Mouse (Mus musculus) myocyte (in vitro differentiated cells): Measurements from ENCODE around the gene Lasp1.

ENCODE experiments used
- CEBPB ChIP-seq: IDR thresholded peaks from 2 replicates; pipeline ENCODE4 v1.6.1; 2011; ENCODE audit warnings: mild to moderate bottlenecking, moderate library complexity; ENCODE audit not compliant: poor library complexity, insufficient read depth, severe bottlenecking
- E2F4 ChIP-seq: IDR thresholded peaks from one replicate; pipeline ENCODE4 v1.6.1; 2011; ENCODE audit warnings: mild to moderate bottlenecking, control low read depth, moderate library complexity; ENCODE audit not compliant: insufficient read depth
- MAX ChIP-seq: IDR thresholded peaks from one replicate; pipeline ENCODE4 v1.6.1; 2011; ENCODE audit warnings: low read depth, mild to moderate bottlenecking, control low read depth
- POLR2A ChIP-seq: IDR thresholded peaks from one replicate; pipeline ENCODE4 v1.6.1; 2011; ENCODE audit warnings: low read depth, mild to moderate bottlenecking, control low read depth, moderate library complexity; ENCODE audit not compliant: insufficient read length
- SRF ChIP-seq: IDR thresholded peaks from one replicate; pipeline ENCODE4 v1.6.1; 2011; ENCODE audit warnings: low read depth; ENCODE audit not compliant: control insufficient read depth, insufficient read length
- USF1 ChIP-seq: IDR thresholded peaks from one replicate; pipeline ENCODE4 v1.6.1; 2011; ENCODE audit warnings: low read depth, mild to moderate bottlenecking, control low read depth, moderate library complexity

GRCm38 (mm10) chr11:97815736-97816135, 16.9 kb downstream of the Lasp1 start:
- no peak for TF ChIP-seq POLR2A
- TF ChIP-seq MAX, result no peak
- TF ChIP-seq SRF, result no peak
- TF ChIP-seq CEBPB, result no peak
- TF ChIP-seq E2F4, result no peak
- TF ChIP-seq USF1, result no peak
